Mouse (Mus musculus): Measurements from ENCODE around the gene Uhrf1bp1l. TPM values are rescaled to one million over a fixed set of nuclear protein-coding genes. Genes with fewer than 3 reads are reported as not detected.

Gene Uhrf1bp1l
- polyA plus RNA-seq, 1 experiment from 2014 or later, result 23.3 TPM

- ATAC-seq (ENCODE audit: insufficient number of reproducible peaks, low FRiP score, low TSS enrichment, low read depth), result no peak
- no peak overlapping the region for H3K9ac ChIP-seq
- no peaks in the 10 kb centered on the region for H3K36me3 ChIP-seq
- no peak overlapping the region for H3K27ac ChIP-seq (replicated peaks)
- WGBS, result 38% methylated on average over 5 of the region's 5 CpGs
- no peak overlapping the region for H3K4me2 ChIP-seq (replicated peaks)
- no peak overlapping the region for H3K4me3 ChIP-seq (replicated peaks)
- H3K27me3 ChIP-seq, result no peaks in the 10 kb centered on the region
- 0 out of 2 replicates have a peak, but pooled peaks cover 3% of the 10 kb centered on the region for H3K4me1 ChIP-seq
- no peaks in the 10 kb centered on the region for H3K9me3 ChIP-seq (replicated peaks)
These were observed 110.6 kb downstream of the Uhrf1bp1l start for GRCm38 (mm10) chr10:89855251-89855875.

DNA sequence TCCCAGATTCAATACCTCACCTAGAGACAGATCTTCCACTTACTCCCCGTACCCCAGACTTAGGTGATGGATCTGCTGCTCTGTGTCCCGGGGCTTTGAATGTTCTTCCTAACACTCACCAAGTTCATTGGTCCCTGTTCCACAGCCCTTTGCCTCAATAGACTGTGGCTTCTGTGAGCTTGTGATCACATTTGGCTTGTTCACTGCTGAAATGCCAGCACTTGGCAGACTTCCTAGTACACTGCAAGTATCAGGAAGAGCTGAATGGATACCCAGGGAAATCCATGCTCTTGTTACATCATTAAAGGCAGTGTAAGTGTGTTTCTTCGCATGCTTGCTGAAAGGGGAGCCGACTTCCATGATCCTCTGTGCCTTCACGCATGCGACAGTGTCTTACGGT, 111.5 kb downstream of the Uhrf1bp1l start:
- Histone ChIP-seq H3K4me1 (0 out of 2 replicates have a peak, but pooled peaks cover 3% of the 10 kb centered on the region), H3K9ac (no peak overlapping the region), H3K9me3 (replicated peaks) (no peaks in the 10 kb centered on the region), H3K36me3 (no peaks in the 10 kb centered on the region), H3K4me2 (replicated peaks) (no peak overlapping the region), H3K4me3 (replicated peaks) (no peak overlapping the region), H3K27ac (replicated peaks) (no peak overlapping the region), H3K27me3 (no peaks in the 10 kb centered on the region)
- 85% methylated on average over 7 of the region's 7 CpGs for WGBS
- ATAC-seq (ENCODE audit: insufficient number of reproducible peaks, low FRiP score, low TSS enrichment, low read depth), result no peak

- Histone ChIP-seq H3K4me1 (0 out of 2 replicates have a peak, but pooled peaks cover 2% of the 10 kb centered on the region), H3K27ac (replicated peaks) (no peak overlapping the region), H3K36me3 (no peaks in the 10 kb centered on the region), H3K9ac (no peak overlapping the region), H3K9me3 (replicated peaks) (no peaks in the 10 kb centered on the region), H3K27me3 (peaks cover 3% of the 10 kb centered on the region), H3K4me2 (replicated peaks) (no peak overlapping the region), H3K4me3 (replicated peaks) (no peak overlapping the region)
- WGBS, result 72% methylated on average over 4 of the region's 4 CpGs
- no peak for ATAC-seq (ENCODE audit: insufficient number of reproducible peaks, low FRiP score, low TSS enrichment, low read depth)
These were observed 123.4 kb downstream of the Uhrf1bp1l start for GRCm38 (mm10) chr10:89868211-89868610.

DNA sequence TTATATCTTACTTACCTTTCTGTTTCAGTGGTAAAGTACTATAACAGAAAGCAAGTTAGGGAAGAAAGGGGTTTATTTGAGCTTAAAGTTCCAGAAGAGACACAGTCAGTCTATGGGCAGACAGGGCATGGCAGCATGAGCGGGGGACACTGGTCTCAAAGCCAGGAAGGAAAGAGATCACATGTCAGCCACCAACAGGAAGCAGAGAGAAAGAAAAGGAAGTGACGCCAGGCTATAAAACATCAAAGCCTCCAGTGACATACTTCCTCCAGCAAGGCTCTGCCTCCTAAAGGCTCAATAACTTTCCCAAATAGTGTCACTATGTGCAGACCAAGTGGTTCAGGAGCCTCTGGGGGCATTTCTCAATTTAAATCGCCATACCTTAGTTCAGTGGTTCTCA, 124.0 kb downstream of the Uhrf1bp1l start:
- peaks cover 9% of the 10 kb centered on the region for H3K27me3 ChIP-seq
- H3K4me1 ChIP-seq, result 0 out of 2 replicates have a peak, but pooled peaks cover 9% of the 10 kb centered on the region
- H3K27ac ChIP-seq (replicated peaks), result no peak overlapping the region
- no peak overlapping the region for H3K9ac ChIP-seq
- no peaks in the 10 kb centered on the region for H3K9me3 ChIP-seq (replicated peaks)
- no peak for ATAC-seq (ENCODE audit: insufficient number of reproducible peaks, low FRiP score, low TSS enrichment, low read depth)
- no peaks in the 10 kb centered on the region for H3K36me3 ChIP-seq
- WGBS, result 77% methylated on average over 3 of the region's 3 CpGs
- H3K4me2 ChIP-seq (replicated peaks), result no peak overlapping the region
- no peak overlapping the region for H3K4me3 ChIP-seq (replicated peaks)

Other genes starting within 250 kb of the Uhrf1bp1l start
- gene Nr1h4, start 211.4 kb upstream of the Uhrf1bp1l start, polyA plus RNA-seq (2015; fragmentation: Nextera tagmentation; extraction: Ambion mirVana), result not detected in 2 replicates
- gene Slc17a8, start 123.7 kb upstream of the Uhrf1bp1l start, polyA plus RNA-seq (2015; fragmentation: Nextera tagmentation; extraction: Ambion mirVana), result 0.17 and 0.27 TPM in 2 replicates
- 6.5 and 7.5 TPM in 2 replicates for gene Scyl2, start 58.7 kb upstream of the Uhrf1bp1l start, polyA plus RNA-seq (2015; fragmentation: Nextera tagmentation; extraction: Ambion mirVana)
- 29.5 and 33.6 TPM in 2 replicates for gene Actr6, start 12.7 kb upstream of the Uhrf1bp1l start, polyA plus RNA-seq (2015; fragmentation: Nextera tagmentation; extraction: Ambion mirVana)
- gene Anks1b, start 128.5 kb downstream of the Uhrf1bp1l start, polyA plus RNA-seq (2015; fragmentation: Nextera tagmentation; extraction: Ambion mirVana), result 2.0 and 2.1 TPM in 2 replicates